Mouse (Mus musculus): ENCODE measurements around the gene Amz1. TPM values are rescaled to one million over a fixed set of nuclear protein-coding genes. Genes with fewer than 3 reads are reported as not detected.

Amz1 gene
- polyA plus RNA-seq (2014; fragmentation: Illumina TruSeq; extraction: RNeasy Lipid Tissue Mini Kit (QIAGEN cat#74804); ENCODE audit: low read depth, low replicate concordance): 0.79 TPM

GRCm38 (mm10) chr5:140723822-140724221 is at the start of gene Amz1:
Gene Amz1, plus strand, starts transcription at chr5:140724127.

GRCm38 (mm10) chr5:140702103-140702513 is 21.8 kb upstream of the Amz1 start, which contains the start of gene Iqce:
Gene Iqce, minus strand, starts transcription at chr5:140702378.

GRCm38 (mm10) chr5:140704378-140705251 is 19.3 kb upstream of the Amz1 start, which contains the start of gene Brat1:
Gene Brat1, plus strand, starts transcription at chr5:140705011.

Other genes starting within 250 kb of the Amz1 start
- 6.9 TPM for gene Chst12, start 218.6 kb upstream of the Amz1 start, polyA plus RNA-seq (2014; fragmentation: Illumina TruSeq; extraction: RNeasy Lipid Tissue Mini Kit (QIAGEN cat#74804); ENCODE audit: low read depth, low replicate concordance)
- gene Grifin, start 159.1 kb upstream of the Amz1 start, polyA plus RNA-seq (2014; fragmentation: Illumina TruSeq; extraction: RNeasy Lipid Tissue Mini Kit (QIAGEN cat#74804); ENCODE audit: low read depth, low replicate concordance): not detected
- 5.4 TPM for gene Lfng, start 116.8 kb upstream of the Amz1 start, polyA plus RNA-seq (2014; fragmentation: Illumina TruSeq; extraction: RNeasy Lipid Tissue Mini Kit (QIAGEN cat#74804); ENCODE audit: low read depth, low replicate concordance)
- gene Ttyh3, start 75.1 kb upstream of the Amz1 start, polyA plus RNA-seq (2014; fragmentation: Illumina TruSeq; extraction: RNeasy Lipid Tissue Mini Kit (QIAGEN cat#74804); ENCODE audit: low read depth, low replicate concordance): 7.3 TPM
- gene Iqce, start 21.7 kb upstream of the Amz1 start, polyA plus RNA-seq (2014; fragmentation: Illumina TruSeq; extraction: RNeasy Lipid Tissue Mini Kit (QIAGEN cat#74804); ENCODE audit: low read depth, low replicate concordance): 5.4 TPM
- gene Brat1, start 19.1 kb upstream of the Amz1 start, polyA plus RNA-seq (2014; fragmentation: Illumina TruSeq; extraction: RNeasy Lipid Tissue Mini Kit (QIAGEN cat#74804); ENCODE audit: low read depth, low replicate concordance): 7.4 TPM
- gene Gna12, start 106.3 kb downstream of the Amz1 start, polyA plus RNA-seq (2014; fragmentation: Illumina TruSeq; extraction: RNeasy Lipid Tissue Mini Kit (QIAGEN cat#74804); ENCODE audit: low read depth, low replicate concordance): 101 TPM

Data from heart, adult 10 weeks (tissue).